Mouse (Mus musculus) kidney, embryonic 14.5 days (tissue): ENCODE data around the gene Klhl23. TPM values are rescaled to one million over a fixed set of nuclear protein-coding genes. Genes with fewer than 3 reads are reported as not detected.
"Not testable (repeated sequence)": the region's sequence is repeated elsewhere in the genome, so short reads cannot be mapped to it uniquely, and the experiment has no call there.

Experiments used
- ATAC-seq: fragments of 200-750 bp; cut with Nextera tagmentation; 2 replicates; pipeline ENCODE4 v1.8.0; 2017; ENCODE audit warnings: moderate number of reproducible peaks, mild to moderate bottlenecking, moderate TSS enrichment, moderate library complexity; ENCODE audit not compliant: low FRiP score, low TSS enrichment
- H3K27ac ChIP-seq: fragments of 300-500 bp; sonication (generic); 2 replicates; pipeline ENCODE4 v1.5.1; 2014; ENCODE audit warnings: low read depth, mild to moderate bottlenecking, low read length, moderate library complexity, mixed read lengths
- H3K27me3 ChIP-seq: fragments of 300-500 bp; sonication (generic); 2 replicates; pipeline ENCODE4 v1.6.1; 2014; ENCODE audit warnings: mild to moderate bottlenecking, low read length; ENCODE audit not compliant: control insufficient read depth, insufficient read depth
- H3K36me3 ChIP-seq: fragments of 300-500 bp; sonication (generic); 2 replicates; pipeline ENCODE4 v1.6.1; 2014; ENCODE audit warnings: low read length, mixed read lengths; ENCODE audit not compliant: control insufficient read depth, insufficient read depth
- H3K4me1 ChIP-seq: fragments of 300-500 bp; sonication (generic); 2 replicates; pipeline ENCODE4 v1.6.1; 2014; ENCODE audit warnings: low read length, mixed read lengths; ENCODE audit not compliant: control insufficient read depth, insufficient read depth
- H3K4me2 ChIP-seq: fragments of 300-500 bp; sonication (generic); replicated peaks from 2 replicates; pipeline ENCODE4 v1.6.1; 2014; ENCODE audit warnings: low read depth, mild to moderate bottlenecking, low read length
- H3K4me3 ChIP-seq: fragments of 300-500 bp; sonication (generic); 2 replicates; pipeline ENCODE4 v1.5.1; 2014; ENCODE audit warnings: mild to moderate bottlenecking, low read length
- H3K9ac ChIP-seq: fragments of 300-500 bp; sonication (generic); 2 replicates; pipeline ENCODE4 v1.6.1; 2014; ENCODE audit warnings: low read depth, mild to moderate bottlenecking, low read length, moderate library complexity
- H3K9me3 ChIP-seq: fragments of 300-500 bp; sonication (generic); 2 replicates; pipeline ENCODE4 v1.6.1; 2016; ENCODE audit warnings: low read length; ENCODE audit not compliant: control insufficient read depth
- WGBS: fragments of 180-500 bp; shearing (Covaris S2); extraction: QIAGEN DNeasy Blood & Tissue Kit; methylation state at CpG from one replicate; pipeline ENCODE4 v1.1.7; 2014; 5-methylcytosine and 5-hydroxymethylcytosine counted together
- polyA plus RNA-seq: library from polyadenylated mRNA; unstranded; fragments of >200 nt; fragmentation: Nextera tagmentation; extraction: Ambion mirVana; gene quantifications from 2 replicates; pipeline ENCODE4 v1.2.1, GENCODE M21; 2014

Gene Klhl23
- polyA plus RNA-seq, 1 experiment from 2014 or later = 32.8 TPM

GRCm38 (mm10) chr2:69802911-69803312 is 18.8 kb upstream of the Klhl23 start:
- 57% methylated on average over 5 of the region's 5 CpGs for WGBS
- no peak overlapping the region for H3K27ac ChIP-seq
- no peak overlapping the region for H3K4me2 ChIP-seq

GRCm38 (mm10) chr2:69803756-69804155 is 18.0 kb upstream of the Klhl23 start:
- ATAC-seq = no peak
- Histone ChIP-seq H3K9ac (no peak overlapping the region), H3K9me3 (no peaks in the 10 kb centered on the region), H3K36me3 (no peaks in the 10 kb centered on the region), H3K27ac (no peak overlapping the region), H3K27me3 (no peaks in the 10 kb centered on the region), H3K4me2 (no peak overlapping the region), H3K4me1 (no peaks in the 10 kb centered on the region), H3K4me3 (no peak overlapping the region)
- 66% methylated on average over 8 of the region's 8 CpGs for WGBS

More at GRCm38 (mm10) chr2:69802911-69803312, 18.8 kb upstream of the Klhl23 start:
- Histone ChIP-seq H3K4me3 (no peak overlapping the region), H3K36me3 (no peaks in the 10 kb centered on the region), H3K9me3 (no peaks in the 10 kb centered on the region), H3K4me1 (no peaks in the 10 kb centered on the region), H3K27me3 (no peaks in the 10 kb centered on the region), H3K9ac (no peak overlapping the region)
- peak; percentile 69 for ATAC-seq

- not testable (repeated sequence) for H3K27me3 ChIP-seq, H3K4me1 ChIP-seq, H3K27ac ChIP-seq, H3K4me3 ChIP-seq, H3K9ac ChIP-seq, H3K36me3 ChIP-seq, H3K4me2 ChIP-seq, H3K9me3 ChIP-seq, ATAC-seq
- 87% methylated on average over 7 of the region's 9 CpGs for WGBS
These were observed 17.1 kb upstream of the Klhl23 start for GRCm38 (mm10) chr2:69804663-69805062.

- ATAC-seq = no peak
- Histone ChIP-seq H3K27ac (no peak overlapping the region), H3K27me3 (no peaks in the 10 kb centered on the region), H3K9me3 (no peaks in the 10 kb centered on the region), H3K9ac (no peak overlapping the region), H3K4me3 (no peak overlapping the region), H3K4me1 (no peaks in the 10 kb centered on the region), H3K4me2 (no peak overlapping the region), H3K36me3 (no peaks in the 10 kb centered on the region)
- 70% methylated on average over 15 of the region's 15 CpGs for WGBS
These were observed 11.6 kb upstream of the Klhl23 start for GRCm38 (mm10) chr2:69810169-69810568.

- WGBS = 61% methylated on average over 7 of the region's 7 CpGs
- ATAC-seq, H3K4me3 ChIP-seq, H3K4me2 ChIP-seq, H3K9ac ChIP-seq, H3K36me3 ChIP-seq, H3K4me1 ChIP-seq, H3K27me3 ChIP-seq, H3K27ac ChIP-seq, H3K9me3 ChIP-seq: not testable (repeated sequence)
These were observed 10.4 kb upstream of the Klhl23 start for GRCm38 (mm10) chr2:69811349-69811748.

- 80% methylated on average over 5 of the region's 5 CpGs for WGBS
- no peak overlapping the region for H3K4me3 ChIP-seq
- H3K27me3 ChIP-seq = no peaks in the 10 kb centered on the region
- no peak overlapping the region for H3K9ac ChIP-seq
- H3K36me3 ChIP-seq = no peaks in the 10 kb centered on the region
- H3K4me2 ChIP-seq = no peak overlapping the region
- H3K9me3 ChIP-seq = no peaks in the 10 kb centered on the region
- no peaks in the 10 kb centered on the region for H3K4me1 ChIP-seq
- no peak for ATAC-seq
- H3K27ac ChIP-seq = no peak overlapping the region
These were observed 5.2 kb upstream of the Klhl23 start for GRCm38 (mm10) chr2:69816575-69816974.

DNA sequence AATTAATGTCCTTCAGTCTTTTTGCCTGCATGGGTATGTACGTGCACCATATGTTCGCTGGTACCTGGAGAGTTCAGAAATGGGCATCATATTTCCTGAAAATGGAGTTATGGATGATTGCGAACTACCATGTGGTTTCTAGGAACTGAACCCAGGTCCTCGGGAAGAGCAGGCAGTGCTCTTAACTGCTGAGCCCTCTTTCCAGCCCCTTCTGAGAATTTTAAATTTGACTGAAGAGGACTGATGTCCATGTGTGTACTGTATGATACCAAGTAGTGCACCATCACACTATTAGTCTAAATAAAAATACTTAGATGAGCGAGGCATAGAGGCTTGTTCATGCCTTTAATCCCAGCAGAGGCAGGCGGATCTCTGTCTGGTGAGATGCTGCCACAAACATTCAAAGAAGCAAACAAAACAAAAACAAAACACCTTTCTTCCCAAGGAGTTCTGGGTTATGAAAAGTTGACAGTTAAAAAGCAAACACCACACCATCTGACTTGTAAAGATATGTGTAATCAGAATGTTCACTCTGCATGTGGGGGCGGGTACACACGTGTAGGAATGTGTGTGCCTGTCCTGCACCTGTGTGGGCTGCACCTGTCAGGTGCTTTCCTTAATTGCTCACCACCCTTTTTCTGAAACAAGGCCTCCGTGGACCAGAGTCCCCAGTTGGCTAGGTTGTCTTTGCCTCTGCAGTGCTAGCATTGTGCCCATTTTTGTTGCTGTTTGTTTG is 3.2 kb upstream of the Klhl23 start:
- 81% methylated on average over 9 of the region's 9 CpGs for WGBS
- H3K4me2 ChIP-seq = no peak overlapping the region
- ATAC-seq = no peak

GRCm38 (mm10) chr2:69820201-69820600 is 1.5 kb upstream of the Klhl23 start:
- Histone ChIP-seq H3K36me3 (peaks cover 14% of the 10 kb centered on the region; the same call in 1 of the 2 replicates), H3K4me1 (no peaks in the 10 kb centered on the region), H3K27ac (no peak overlapping the region), H3K27me3 (no peaks in the 10 kb centered on the region), H3K4me3 (no peak overlapping the region), H3K4me2 (no peak overlapping the region), H3K9me3 (no peaks in the 10 kb centered on the region), H3K9ac (no peak overlapping the region)
- WGBS = 60% methylated on average over 1 of the region's 1 CpGs
- ATAC-seq = no peak

More for the DNA sequence above, 3.2 kb upstream of the Klhl23 start:
- H3K27me3 ChIP-seq = no peaks in the 10 kb centered on the region
- H3K4me1 ChIP-seq = no peaks in the 10 kb centered on the region
- H3K4me3 ChIP-seq = no peak overlapping the region
- no peaks in the 10 kb centered on the region for H3K9me3 ChIP-seq
- H3K27ac ChIP-seq = no peak overlapping the region
- no peak overlapping the region for H3K9ac ChIP-seq
- no peaks in the 10 kb centered on the region for H3K36me3 ChIP-seq

GRCm38 (mm10) chr2:69822361-69823128 is 801 bp downstream of the Klhl23 start:
- peak overlapping the region; percentile 66 for H3K4me3 ChIP-seq
- H3K36me3 ChIP-seq = peaks cover 18% of the 10 kb centered on the region; the same call in 1 of the 2 replicates
- H3K9ac ChIP-seq = peak overlapping the region; percentile 96
- peak overlapping the region; percentile 82 for H3K27ac ChIP-seq
- peak overlapping the region; percentile 52 for H3K4me2 ChIP-seq
- no peaks in the 10 kb centered on the region for H3K9me3 ChIP-seq
- ATAC-seq = peak; percentile 84
- H3K4me1 ChIP-seq = no peaks in the 10 kb centered on the region
- no peaks in the 10 kb centered on the region for H3K27me3 ChIP-seq
- under 1% methylated on average over 59 of the region's 80 CpGs for WGBS
